Mouse (Mus musculus): Measurements from ENCODE around the gene Trio. TPM values are rescaled to one million over a fixed set of nuclear protein-coding genes. Genes with fewer than 3 reads are reported as not detected.

Gene Trio
- polyA plus RNA-seq, 1 experiment from 2014 or later: 38.1 TPM

GRCm38 (mm10) chr15:27974637-27975036 lies 51.0 kb downstream of the Trio start:
- no peak overlapping the region for H3K4me2 ChIP-seq (ENCODE audit: low read length)
- no peaks in the 10 kb centered on the region for H3K9me3 ChIP-seq (replicated peaks; ENCODE audit: control insufficient read depth, low read length)

DNA sequence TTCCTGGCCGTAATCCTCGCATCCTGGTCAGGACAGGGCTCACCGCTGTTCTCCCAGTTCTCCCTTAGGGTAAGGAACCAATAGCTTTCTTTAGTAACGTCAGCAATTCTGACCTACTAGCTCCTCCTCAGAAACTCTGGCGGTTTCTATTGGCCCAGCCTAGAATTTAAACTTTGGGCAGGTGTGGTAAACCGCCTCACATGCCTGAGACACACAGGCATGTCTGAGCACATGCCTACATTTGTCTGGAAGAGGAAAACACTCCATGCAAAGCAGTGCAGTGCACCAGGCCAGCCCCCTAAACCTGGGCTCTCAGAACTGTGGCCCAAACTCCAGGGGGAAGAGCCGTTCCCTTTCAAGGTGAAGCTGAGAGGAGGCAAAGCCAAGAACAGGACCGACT lies 57.5 kb downstream of the Trio start:
- Histone ChIP-seq H3K4me1 (ENCODE audit: control insufficient read depth, insufficient read depth, low read length) (peaks cover 8% of the 10 kb centered on the region), H3K27ac (ENCODE audit: low read depth, low read length) (no peak overlapping the region), H3K36me3 (ENCODE audit: control insufficient read depth, insufficient read depth, low read length) (no peaks in the 10 kb centered on the region), H3K4me2 (ENCODE audit: low read length) (no peak overlapping the region), H3K27me3 (replicated peaks; ENCODE audit: control insufficient read depth, insufficient read depth, low read length) (no peaks in the 10 kb centered on the region), H3K4me3 (ENCODE audit: low read depth, low read length) (no peak overlapping the region), H3K9ac (ENCODE audit: low read length) (no peak overlapping the region), H3K9me3 (replicated peaks; ENCODE audit: control insufficient read depth, low read length) (no peaks in the 10 kb centered on the region)
- 78% methylated on average over 8 of the region's 8 CpGs for WGBS
- ATAC-seq (no peak), DNase-seq (ENCODE audit: low spot score) (no peak)

More at GRCm38 (mm10) chr15:27974637-27975036, 51.0 kb downstream of the Trio start:
- no peak for DNase-seq (ENCODE audit: low spot score)
- Histone ChIP-seq H3K4me3 (ENCODE audit: low read depth, low read length) (no peak overlapping the region), H3K4me1 (ENCODE audit: control insufficient read depth, insufficient read depth, low read length) (no peaks in the 10 kb centered on the region), H3K9ac (ENCODE audit: low read length) (no peak overlapping the region), H3K27me3 (replicated peaks; ENCODE audit: control insufficient read depth, insufficient read depth, low read length) (no peaks in the 10 kb centered on the region), H3K36me3 (ENCODE audit: control insufficient read depth, insufficient read depth, low read length) (no peaks in the 10 kb centered on the region), H3K27ac (ENCODE audit: low read depth, low read length) (no peak overlapping the region)
- no peak for ATAC-seq
- WGBS: 83% methylated on average over 8 of the region's 8 CpGs

GRCm38 (mm10) chr15:27967128-27967876 lies 58.3 kb downstream of the Trio start:
- H3K36me3 ChIP-seq (ENCODE audit: control insufficient read depth, insufficient read depth, low read length): no peaks in the 10 kb centered on the region
- H3K4me1 ChIP-seq (ENCODE audit: control insufficient read depth, insufficient read depth, low read length): peaks cover 9% of the 10 kb centered on the region
- ATAC-seq: no peak

DNA sequence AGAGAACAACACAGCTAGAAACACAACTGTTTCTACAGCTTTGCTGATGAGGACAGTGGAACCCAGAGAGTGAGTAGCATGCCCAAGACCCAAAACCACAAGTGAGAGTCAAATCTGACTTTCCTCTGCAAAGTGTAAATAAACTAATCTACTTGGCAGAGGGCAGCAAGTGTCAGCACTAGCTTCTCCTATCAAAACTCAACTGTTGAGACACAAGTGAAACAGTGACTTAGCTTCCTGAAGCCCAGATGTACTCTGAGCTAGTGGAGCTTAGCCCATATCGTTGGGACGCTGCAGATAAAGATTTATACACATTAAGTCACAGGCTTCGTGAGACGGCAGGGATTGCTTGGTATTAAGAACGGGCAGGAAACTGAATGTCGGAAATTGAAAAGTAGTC lies 60.8 kb downstream of the Trio start:
- H3K27me3 ChIP-seq (replicated peaks; ENCODE audit: control insufficient read depth, insufficient read depth, low read length): no peaks in the 10 kb centered on the region
- ATAC-seq: no peak
- H3K9ac ChIP-seq (ENCODE audit: low read length): no peak overlapping the region
- no peaks in the 10 kb centered on the region for H3K9me3 ChIP-seq (replicated peaks; ENCODE audit: control insufficient read depth, low read length)
- no peak overlapping the region for H3K4me3 ChIP-seq (ENCODE audit: low read depth, low read length)
- no peaks in the 10 kb centered on the region for H3K36me3 ChIP-seq (ENCODE audit: control insufficient read depth, insufficient read depth, low read length)
- no peak overlapping the region for H3K4me2 ChIP-seq (ENCODE audit: low read length)
- no peak overlapping the region for H3K27ac ChIP-seq (ENCODE audit: low read depth, low read length)
- DNase-seq (ENCODE audit: low spot score): no peak
- peaks cover 11% of the 10 kb centered on the region for H3K4me1 ChIP-seq (ENCODE audit: control insufficient read depth, insufficient read depth, low read length)
- WGBS: 81% methylated on average over 6 of the region's 6 CpGs

More at GRCm38 (mm10) chr15:27967128-27967876, 58.3 kb downstream of the Trio start:
- Histone ChIP-seq H3K4me3 (ENCODE audit: low read depth, low read length) (no peak overlapping the region), H3K4me2 (ENCODE audit: low read length) (no peak overlapping the region), H3K9ac (ENCODE audit: low read length) (no peak overlapping the region), H3K9me3 (replicated peaks; ENCODE audit: control insufficient read depth, low read length) (no peaks in the 10 kb centered on the region), H3K27ac (ENCODE audit: low read depth, low read length) (no peak overlapping the region), H3K27me3 (replicated peaks; ENCODE audit: control insufficient read depth, insufficient read depth, low read length) (no peaks in the 10 kb centered on the region)
- no peak for DNase-seq (ENCODE audit: low spot score)
- WGBS: 79% methylated on average over 14 of the region's 14 CpGs

DNA sequence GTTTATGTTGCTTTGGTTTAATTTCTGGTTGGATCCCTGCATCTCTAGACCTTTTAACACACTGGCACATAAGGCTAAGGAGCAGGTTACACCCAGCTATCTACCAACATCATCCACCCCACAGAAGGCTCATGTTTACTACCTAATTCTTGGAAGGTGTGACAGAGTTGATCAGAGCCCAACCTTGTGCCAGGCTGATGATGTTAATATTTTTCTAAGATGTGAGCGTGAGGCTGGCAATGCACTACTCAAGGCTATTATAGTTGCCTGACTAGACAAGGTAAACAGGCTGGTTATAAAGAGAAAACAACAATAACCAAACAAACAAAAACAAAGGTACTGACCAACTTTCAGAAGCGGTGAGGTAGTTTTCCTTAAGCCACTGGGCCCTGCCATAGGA lies 62.1 kb downstream of the Trio start:
- WGBS: 88% methylated on average over 2 of the region's 2 CpGs
- peaks cover 11% of the 10 kb centered on the region for H3K4me1 ChIP-seq (ENCODE audit: control insufficient read depth, insufficient read depth, low read length)

DNA sequence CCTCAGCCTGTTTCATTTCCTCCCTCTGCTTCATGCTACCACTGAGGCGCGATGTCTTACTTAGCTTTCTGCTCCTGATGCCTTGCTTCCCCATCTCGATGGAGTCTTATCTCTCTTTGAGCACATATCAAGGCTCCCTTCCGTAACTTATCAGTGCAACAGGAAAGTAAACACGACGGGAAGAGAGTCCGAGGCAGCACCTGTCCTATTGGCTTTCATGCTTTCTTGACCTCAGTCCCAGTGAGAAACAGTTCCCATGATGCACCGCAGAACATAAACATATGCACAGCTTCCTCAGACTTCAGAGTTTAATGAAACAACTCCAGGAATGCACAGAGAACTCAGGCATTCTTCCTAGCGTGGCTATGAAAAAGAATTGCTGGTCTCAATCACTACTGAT lies 65.0 kb downstream of the Trio start:
- H3K4me2 ChIP-seq (ENCODE audit: low read length): no peak overlapping the region
- no peak overlapping the region for H3K27ac ChIP-seq (ENCODE audit: low read depth, low read length)
- DNase-seq (ENCODE audit: low spot score) (no peak), ATAC-seq (no peak)
- H3K27me3 ChIP-seq (replicated peaks; ENCODE audit: control insufficient read depth, insufficient read depth, low read length): no peaks in the 10 kb centered on the region
- H3K36me3 ChIP-seq (ENCODE audit: control insufficient read depth, insufficient read depth, low read length): no peaks in the 10 kb centered on the region
- no peaks in the 10 kb centered on the region for H3K9me3 ChIP-seq (replicated peaks; ENCODE audit: control insufficient read depth, low read length)
- peaks cover 20% of the 10 kb centered on the region for H3K4me1 ChIP-seq (ENCODE audit: control insufficient read depth, insufficient read depth, low read length)
- no peak overlapping the region for H3K4me3 ChIP-seq (ENCODE audit: low read depth, low read length)
- 80% methylated on average over 9 of the region's 9 CpGs for WGBS
- no peak overlapping the region for H3K9ac ChIP-seq (ENCODE audit: low read length)

More for the DNA sequence above, 62.1 kb downstream of the Trio start:
- DNase-seq (ENCODE audit: low spot score): no peak
- no peaks in the 10 kb centered on the region for H3K9me3 ChIP-seq (replicated peaks; ENCODE audit: control insufficient read depth, low read length)
- H3K9ac ChIP-seq (ENCODE audit: low read length): no peak overlapping the region
- H3K27ac ChIP-seq (ENCODE audit: low read depth, low read length): no peak overlapping the region
- no peak for ATAC-seq
- no peak overlapping the region for H3K4me3 ChIP-seq (ENCODE audit: low read depth, low read length)
- H3K4me2 ChIP-seq (ENCODE audit: low read length): no peak overlapping the region
- H3K27me3 ChIP-seq (replicated peaks; ENCODE audit: control insufficient read depth, insufficient read depth, low read length): no peaks in the 10 kb centered on the region
- H3K36me3 ChIP-seq (ENCODE audit: control insufficient read depth, insufficient read depth, low read length): no peaks in the 10 kb centered on the region

GRCm38 (mm10) chr15:27957867-27958266 lies 67.8 kb downstream of the Trio start:
- ATAC-seq: 0 out of 2 replicates have a peak, but pooled peaks have one; percentile 47
- H3K36me3 ChIP-seq (ENCODE audit: control insufficient read depth, insufficient read depth, low read length): no peaks in the 10 kb centered on the region
- H3K9ac ChIP-seq (ENCODE audit: low read length): no peak overlapping the region
- no peak overlapping the region; the same call in 1 of the 2 replicates for H3K27ac ChIP-seq (ENCODE audit: low read depth, low read length)
- H3K4me3 ChIP-seq (ENCODE audit: low read depth, low read length): no peak overlapping the region
- DNase-seq (ENCODE audit: low spot score): peak; percentile 51
- H3K4me1 ChIP-seq (ENCODE audit: control insufficient read depth, insufficient read depth, low read length): peaks cover 22% of the 10 kb centered on the region
- no peaks in the 10 kb centered on the region for H3K9me3 ChIP-seq (replicated peaks; ENCODE audit: control insufficient read depth, low read length)
- H3K27me3 ChIP-seq (replicated peaks; ENCODE audit: control insufficient read depth, insufficient read depth, low read length): no peaks in the 10 kb centered on the region
- 72% methylated on average over 9 of the region's 9 CpGs for WGBS
- no peak overlapping the region for H3K4me2 ChIP-seq (ENCODE audit: low read length)

DNA sequence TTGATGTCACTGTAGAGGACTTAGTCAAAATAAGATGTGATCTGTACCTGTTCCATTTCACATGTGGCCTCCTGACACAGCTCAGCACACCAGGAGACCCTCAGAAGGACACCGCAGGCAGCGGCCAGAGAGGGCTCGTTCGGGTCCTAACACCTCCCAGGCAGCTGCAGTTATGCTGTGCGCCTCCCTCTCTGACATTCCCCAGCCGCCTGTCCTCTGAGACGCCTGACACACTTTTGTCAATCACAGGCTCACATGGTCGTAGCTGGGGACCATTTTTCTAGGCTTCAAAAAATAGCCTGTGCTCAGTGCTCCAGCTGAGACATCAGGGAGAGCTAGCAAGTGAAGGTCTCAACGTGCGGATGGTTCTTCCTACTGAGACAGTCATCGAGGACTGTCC lies 70.0 kb downstream of the Trio start:
- 52% methylated on average over 11 of the region's 11 CpGs for WGBS
- ATAC-seq (no peak), DNase-seq (ENCODE audit: low spot score) (no peak)
- H3K4me1 ChIP-seq (ENCODE audit: control insufficient read depth, insufficient read depth, low read length): peaks cover 20% of the 10 kb centered on the region
- no peaks in the 10 kb centered on the region for H3K27me3 ChIP-seq (replicated peaks; ENCODE audit: control insufficient read depth, insufficient read depth, low read length)
- no peak overlapping the region for H3K27ac ChIP-seq (ENCODE audit: low read depth, low read length)
- H3K9me3 ChIP-seq (replicated peaks; ENCODE audit: control insufficient read depth, low read length): no peaks in the 10 kb centered on the region
- H3K9ac ChIP-seq (ENCODE audit: low read length): no peak overlapping the region
- H3K4me3 ChIP-seq (ENCODE audit: low read depth, low read length): no peak overlapping the region
- no peak overlapping the region for H3K4me2 ChIP-seq (ENCODE audit: low read length)
- no peaks in the 10 kb centered on the region for H3K36me3 ChIP-seq (ENCODE audit: control insufficient read depth, insufficient read depth, low read length)

GRCm38 (mm10) chr15:27954356-27954755 lies 71.3 kb downstream of the Trio start:
- Histone ChIP-seq H3K4me3 (ENCODE audit: low read depth, low read length) (no peak overlapping the region), H3K9ac (ENCODE audit: low read length) (no peak overlapping the region), H3K36me3 (ENCODE audit: control insufficient read depth, insufficient read depth, low read length) (no peaks in the 10 kb centered on the region), H3K27ac (ENCODE audit: low read depth, low read length) (no peak overlapping the region), H3K9me3 (replicated peaks; ENCODE audit: control insufficient read depth, low read length) (no peaks in the 10 kb centered on the region), H3K4me2 (ENCODE audit: low read length) (no peak overlapping the region), H3K27me3 (replicated peaks; ENCODE audit: control insufficient read depth, insufficient read depth, low read length) (no peaks in the 10 kb centered on the region), H3K4me1 (ENCODE audit: control insufficient read depth, insufficient read depth, low read length) (peaks cover 20% of the 10 kb centered on the region)
- DNase-seq (ENCODE audit: low spot score) (no peak), ATAC-seq (no peak)
- 88% methylated on average over 5 of the region's 5 CpGs for WGBS

All from forebrain, embryonic 14.5 days (tissue).